Mouse (Mus musculus) testis, adult 2 months (tissue): ENCODE data around the gene Wfs1.

ENCODE experiments used
- CTCF ChIP-seq: fragments of 200-500 bp; IDR thresholded peaks from 2 replicates; pipeline ENCODE4 v1.5.1; 2012; ENCODE audit warnings: low read depth, mild to moderate bottlenecking, inconsistent platforms, low read length, moderate library complexity; ENCODE audit not compliant: control insufficient read depth, insufficient read depth, insufficient replicate concordance
- POLR2A ChIP-seq: fragments of 200-500 bp; IDR thresholded peaks from 2 replicates; pipeline ENCODE4 v1.6.1; 2012; ENCODE audit warnings: low read depth, mild to moderate bottlenecking, inconsistent platforms, low read length, moderate library complexity; ENCODE audit not compliant: control insufficient read depth

GRCm38 (mm10) chr5:37015612-37016310 is 26.8 kb upstream of the Wfs1 start:
- no peak for TF ChIP-seq POLR2A
- TF ChIP-seq CTCF, result no peak
